Mouse (Mus musculus) retina, adult 2 months (tissue): ENCODE results near the gene Stra6l.

Source experiments
- DNase-seq: peaks from one replicate; pipeline ENCODE4 v3.0.0-alpha.2; 2012; ENCODE audit warnings: low read depth, low spot score

The Stra6l gene

GRCm38 (mm10) chr4:45848109-45848824, at the start of gene Stra6l:
Gene Stra6l, plus strand, starts transcription at chr4:45848664.
- DNase-seq = no peak

- no peak for DNase-seq
These were observed 49.5 kb upstream of the Stra6l start, which contains the start of gene Aldh1b1 for GRCm38 (mm10) chr4:45798964-45799363. Gene Aldh1b1, plus strand, starts transcription at chr4:45799022.

GRCm38 (mm10) chr4:45799956-45800537, 48.4 kb upstream of the Stra6l start:
- DNase-seq = no peak

- DNase-seq = no peak
These were observed 45.6 kb upstream of the Stra6l start for GRCm38 (mm10) chr4:45802900-45803299.

- DNase-seq = no peak
These were observed 40.4 kb upstream of the Stra6l start for GRCm38 (mm10) chr4:45808034-45808433.

- no peak for DNase-seq
These were observed 37.2 kb upstream of the Stra6l start for GRCm38 (mm10) chr4:45811250-45811649.

GRCm38 (mm10) chr4:45815542-45815941, 32.9 kb upstream of the Stra6l start:
- DNase-seq = peak; percentile 11

- DNase-seq = no peak
These were observed 29.7 kb upstream of the Stra6l start for GRCm38 (mm10) chr4:45818814-45819207.

- DNase-seq = no peak
These were observed 29.1 kb upstream of the Stra6l start for GRCm38 (mm10) chr4:45819208-45819931.

GRCm38 (mm10) chr4:45820074-45820830, 28.2 kb upstream of the Stra6l start:
- peak; percentile 8 for DNase-seq

GRCm38 (mm10) chr4:45821995-45822394, 26.5 kb upstream of the Stra6l start:
- DNase-seq = no peak

- no peak for DNase-seq
These were observed 25.5 kb upstream of the Stra6l start for GRCm38 (mm10) chr4:45822781-45823575.

GRCm38 (mm10) chr4:45824049-45824760, 24.3 kb upstream of the Stra6l start:
- DNase-seq = no peak

GRCm38 (mm10) chr4:45824761-45825556, 23.5 kb upstream of the Stra6l start:
- DNase-seq = no peak

GRCm38 (mm10) chr4:45826275-45827040, 22.0 kb upstream of the Stra6l start, which contains the start of gene Igfbpl1:
Gene Igfbpl1, minus strand, starts transcription at chr4:45826923.
- DNase-seq = no peak

GRCm38 (mm10) chr4:45829907-45830759, 18.3 kb upstream of the Stra6l start:
- no peak for DNase-seq

- no peak for DNase-seq
These were observed 16.5 kb upstream of the Stra6l start for GRCm38 (mm10) chr4:45831996-45832395.

GRCm38 (mm10) chr4:45833461-45833860, 15.0 kb upstream of the Stra6l start:
- DNase-seq = no peak
